Mouse (Mus musculus) liver, postnatal 0 days (tissue): ENCODE measurements around the gene Tcp10c.
"Not testable (repeated sequence)": the region's sequence is repeated elsewhere in the genome, so short reads cannot be mapped to it uniquely, and the experiment has no call there.

Source experiments
- CTCF ChIP-seq: sonication (generic); IDR thresholded peaks from 2 replicates; pipeline ENCODE4 v1.5.1; 2016; ENCODE audit warnings: antibody characterized with exemption, low read depth
- EP300 ChIP-seq: IDR thresholded peaks from 2 replicates; pipeline ENCODE4 v1.6.1; 2016; ENCODE audit warnings: antibody characterized with exemption, low read depth, mild to moderate bottlenecking

GRCm38 (mm10) chr17:13421022-13421591 is 66.7 kb downstream of the Tcp10c start:
- not testable (repeated sequence) for TF ChIP-seq CTCF, EP300
